Mouse (Mus musculus): Measurements from ENCODE around the gene Lmo2. TPM values are rescaled to one million over a fixed set of nuclear protein-coding genes. Genes with fewer than 3 reads are reported as not detected.

Lmo2 gene
- polyA plus RNA-seq, 1 experiment from 2014 or later, result 35.6 TPM

GRCm38 (mm10) chr2:103926586-103927113, 31.1 kb upstream of the Lmo2 start:
- H3K27ac ChIP-seq (replicated peaks; ENCODE audit: low read depth, low read length), result no peak overlapping the region
- H3K9ac ChIP-seq (ENCODE audit: low read length), result no peak overlapping the region
- H3K27me3 ChIP-seq (ENCODE audit: control insufficient read depth, insufficient read depth, low read length), result no peaks in the 10 kb centered on the region
- H3K9me3 ChIP-seq (ENCODE audit: control insufficient read depth, low read length), result no peaks in the 10 kb centered on the region
- H3K4me2 ChIP-seq (ENCODE audit: low read depth, severe bottlenecking), result no peak overlapping the region
- DNase-seq (ENCODE audit: low spot score) (no peak), ATAC-seq (ENCODE audit: insufficient number of reproducible peaks, low FRiP score, low TSS enrichment, low read depth) (no peak)
- H3K4me1 ChIP-seq (ENCODE audit: control insufficient read depth, insufficient read depth, low read length), result peaks cover 23% of the 10 kb centered on the region
- no peaks in the 10 kb centered on the region for H3K36me3 ChIP-seq (ENCODE audit: control insufficient read depth, insufficient read depth, low read length)
- WGBS, result 91% methylated on average over 4 of the region's 4 CpGs
- H3K4me3 ChIP-seq (ENCODE audit: low read depth, low read length), result no peak overlapping the region

- Histone ChIP-seq H3K27ac (replicated peaks; ENCODE audit: low read depth, low read length) (no peak overlapping the region; the same call in 1 of the 2 replicates), H3K9me3 (ENCODE audit: control insufficient read depth, low read length) (no peaks in the 10 kb centered on the region), H3K36me3 (ENCODE audit: control insufficient read depth, insufficient read depth, low read length) (no peaks in the 10 kb centered on the region), H3K4me3 (ENCODE audit: low read depth, low read length) (no peak overlapping the region), H3K9ac (ENCODE audit: low read length) (no peak overlapping the region), H3K27me3 (ENCODE audit: control insufficient read depth, insufficient read depth, low read length) (no peaks in the 10 kb centered on the region), H3K4me2 (ENCODE audit: low read depth, severe bottlenecking) (no peak overlapping the region), H3K4me1 (ENCODE audit: control insufficient read depth, insufficient read depth, low read length) (peaks cover 23% of the 10 kb centered on the region)
- DNase-seq (ENCODE audit: low spot score), result peak; percentile 61
- WGBS, result 7% methylated on average over 1 of the region's 1 CpGs
- ATAC-seq (ENCODE audit: insufficient number of reproducible peaks, low FRiP score, low TSS enrichment, low read depth), result peak; percentile 61
These were observed 30.1 kb upstream of the Lmo2 start for GRCm38 (mm10) chr2:103927610-103928145.

GRCm38 (mm10) chr2:103930306-103931019, 27.3 kb upstream of the Lmo2 start:
- no peak overlapping the region for H3K4me2 ChIP-seq (ENCODE audit: low read depth, severe bottlenecking)
- H3K27ac ChIP-seq (replicated peaks; ENCODE audit: low read depth, low read length), result no peak overlapping the region
- H3K9ac ChIP-seq (ENCODE audit: low read length), result no peak overlapping the region
- DNase-seq (ENCODE audit: low spot score) (peak; percentile 65), ATAC-seq (ENCODE audit: insufficient number of reproducible peaks, low FRiP score, low TSS enrichment, low read depth) (no peak)
- peaks cover 23% of the 10 kb centered on the region for H3K4me1 ChIP-seq (ENCODE audit: control insufficient read depth, insufficient read depth, low read length)
- no peak overlapping the region for H3K4me3 ChIP-seq (ENCODE audit: low read depth, low read length)
- no peaks in the 10 kb centered on the region for H3K27me3 ChIP-seq (ENCODE audit: control insufficient read depth, insufficient read depth, low read length)
- H3K9me3 ChIP-seq (ENCODE audit: control insufficient read depth, low read length), result no peaks in the 10 kb centered on the region
- H3K36me3 ChIP-seq (ENCODE audit: control insufficient read depth, insufficient read depth, low read length), result no peaks in the 10 kb centered on the region
- 20% methylated on average over 13 of the region's 13 CpGs for WGBS

- Histone ChIP-seq H3K4me1 (ENCODE audit: control insufficient read depth, insufficient read depth, low read length) (peaks cover 23% of the 10 kb centered on the region), H3K27ac (replicated peaks; ENCODE audit: low read depth, low read length) (no peak overlapping the region), H3K4me3 (ENCODE audit: low read depth, low read length) (no peak overlapping the region), H3K9ac (ENCODE audit: low read length) (no peak overlapping the region), H3K4me2 (ENCODE audit: low read depth, severe bottlenecking) (no peak overlapping the region), H3K27me3 (ENCODE audit: control insufficient read depth, insufficient read depth, low read length) (no peaks in the 10 kb centered on the region), H3K9me3 (ENCODE audit: control insufficient read depth, low read length) (no peaks in the 10 kb centered on the region), H3K36me3 (ENCODE audit: control insufficient read depth, insufficient read depth, low read length) (no peaks in the 10 kb centered on the region)
- ATAC-seq (ENCODE audit: insufficient number of reproducible peaks, low FRiP score, low TSS enrichment, low read depth) (no peak), DNase-seq (ENCODE audit: low spot score) (no peak)
- WGBS, result 65% methylated on average over 7 of the region's 7 CpGs
These were observed 26.3 kb upstream of the Lmo2 start for GRCm38 (mm10) chr2:103931511-103931911.

GRCm38 (mm10) chr2:103932025-103932424, 25.8 kb upstream of the Lmo2 start:
- no peaks in the 10 kb centered on the region for H3K9me3 ChIP-seq (ENCODE audit: control insufficient read depth, low read length)
- H3K27ac ChIP-seq (replicated peaks; ENCODE audit: low read depth, low read length), result no peak overlapping the region
- H3K36me3 ChIP-seq (ENCODE audit: control insufficient read depth, insufficient read depth, low read length), result no peaks in the 10 kb centered on the region
- H3K4me1 ChIP-seq (ENCODE audit: control insufficient read depth, insufficient read depth, low read length), result peaks cover 23% of the 10 kb centered on the region
- WGBS, result 60% methylated on average over 2 of the region's 2 CpGs
- no peak overlapping the region for H3K4me2 ChIP-seq (ENCODE audit: low read depth, severe bottlenecking)
- no peak for DNase-seq (ENCODE audit: low spot score)
- H3K9ac ChIP-seq (ENCODE audit: low read length), result no peak overlapping the region
- H3K4me3 ChIP-seq (ENCODE audit: low read depth, low read length), result no peak overlapping the region
- no peaks in the 10 kb centered on the region for H3K27me3 ChIP-seq (ENCODE audit: control insufficient read depth, insufficient read depth, low read length)
- ATAC-seq (ENCODE audit: insufficient number of reproducible peaks, low FRiP score, low TSS enrichment, low read depth), result no peak

GRCm38 (mm10) chr2:103932480-103932879, 25.3 kb upstream of the Lmo2 start:
- WGBS, result 71% methylated on average over 9 of the region's 9 CpGs
- H3K27me3 ChIP-seq (ENCODE audit: control insufficient read depth, insufficient read depth, low read length), result no peaks in the 10 kb centered on the region
- no peaks in the 10 kb centered on the region for H3K36me3 ChIP-seq (ENCODE audit: control insufficient read depth, insufficient read depth, low read length)
- no peak overlapping the region for H3K9ac ChIP-seq (ENCODE audit: low read length)
- ATAC-seq (ENCODE audit: insufficient number of reproducible peaks, low FRiP score, low TSS enrichment, low read depth) (no peak), DNase-seq (ENCODE audit: low spot score) (no peak)
- no peak overlapping the region for H3K4me2 ChIP-seq (ENCODE audit: low read depth, severe bottlenecking)
- H3K27ac ChIP-seq (replicated peaks; ENCODE audit: low read depth, low read length), result no peak overlapping the region
- H3K4me1 ChIP-seq (ENCODE audit: control insufficient read depth, insufficient read depth, low read length), result peaks cover 21% of the 10 kb centered on the region
- H3K9me3 ChIP-seq (ENCODE audit: control insufficient read depth, low read length), result no peaks in the 10 kb centered on the region
- no peak overlapping the region for H3K4me3 ChIP-seq (ENCODE audit: low read depth, low read length)

- Histone ChIP-seq H3K27ac (replicated peaks; ENCODE audit: low read depth, low read length) (no peak overlapping the region), H3K4me2 (ENCODE audit: low read depth, severe bottlenecking) (no peak overlapping the region), H3K4me3 (ENCODE audit: low read depth, low read length) (no peak overlapping the region), H3K4me1 (ENCODE audit: control insufficient read depth, insufficient read depth, low read length) (peaks cover 10% of the 10 kb centered on the region), H3K9ac (ENCODE audit: low read length) (no peak overlapping the region), H3K27me3 (ENCODE audit: control insufficient read depth, insufficient read depth, low read length) (no peaks in the 10 kb centered on the region), H3K36me3 (ENCODE audit: control insufficient read depth, insufficient read depth, low read length) (no peaks in the 10 kb centered on the region), H3K9me3 (ENCODE audit: control insufficient read depth, low read length) (no peaks in the 10 kb centered on the region)
- ATAC-seq (ENCODE audit: insufficient number of reproducible peaks, low FRiP score, low TSS enrichment, low read depth), result no peak
- WGBS, result 69% methylated on average over 7 of the region's 7 CpGs
- no peak for DNase-seq (ENCODE audit: low spot score)
These were observed 23.5 kb upstream of the Lmo2 start for GRCm38 (mm10) chr2:103934270-103934669.

- ATAC-seq (ENCODE audit: insufficient number of reproducible peaks, low FRiP score, low TSS enrichment, low read depth), result no peak
- no peaks in the 10 kb centered on the region for H3K9me3 ChIP-seq (ENCODE audit: control insufficient read depth, low read length)
- no peak overlapping the region for H3K27ac ChIP-seq (replicated peaks; ENCODE audit: low read depth, low read length)
- H3K4me1 ChIP-seq (ENCODE audit: control insufficient read depth, insufficient read depth, low read length), result peaks cover 10% of the 10 kb centered on the region
- no peaks in the 10 kb centered on the region for H3K27me3 ChIP-seq (ENCODE audit: control insufficient read depth, insufficient read depth, low read length)
- H3K4me2 ChIP-seq (ENCODE audit: low read depth, severe bottlenecking), result no peak overlapping the region
- no peak overlapping the region for H3K4me3 ChIP-seq (ENCODE audit: low read depth, low read length)
- no peaks in the 10 kb centered on the region for H3K36me3 ChIP-seq (ENCODE audit: control insufficient read depth, insufficient read depth, low read length)
- DNase-seq (ENCODE audit: low spot score), result no peak
- 66% methylated on average over 3 of the region's 3 CpGs for WGBS
- H3K9ac ChIP-seq (ENCODE audit: low read length), result no peak overlapping the region
These were observed 23.1 kb upstream of the Lmo2 start for GRCm38 (mm10) chr2:103934670-103935069.

All from limb, embryonic 11.5 days (tissue).